Mouse (Mus musculus) adrenal gland, adult (tissue): ENCODE data around the gene Pld3.
A peak's percentile ranks its signal among the peaks of the same experiment; 100 is the strongest.

Experiments
- DNase-seq, 2 experiments: peaks; one replicate each; pipeline ENCODE4 v3.0.0; 2022 to 2023; ENCODE audit warnings: low spot score in 1 of 2; ENCODE audit not compliant: inconsistent age in 2 of 2

Pld3 gene

DNA sequence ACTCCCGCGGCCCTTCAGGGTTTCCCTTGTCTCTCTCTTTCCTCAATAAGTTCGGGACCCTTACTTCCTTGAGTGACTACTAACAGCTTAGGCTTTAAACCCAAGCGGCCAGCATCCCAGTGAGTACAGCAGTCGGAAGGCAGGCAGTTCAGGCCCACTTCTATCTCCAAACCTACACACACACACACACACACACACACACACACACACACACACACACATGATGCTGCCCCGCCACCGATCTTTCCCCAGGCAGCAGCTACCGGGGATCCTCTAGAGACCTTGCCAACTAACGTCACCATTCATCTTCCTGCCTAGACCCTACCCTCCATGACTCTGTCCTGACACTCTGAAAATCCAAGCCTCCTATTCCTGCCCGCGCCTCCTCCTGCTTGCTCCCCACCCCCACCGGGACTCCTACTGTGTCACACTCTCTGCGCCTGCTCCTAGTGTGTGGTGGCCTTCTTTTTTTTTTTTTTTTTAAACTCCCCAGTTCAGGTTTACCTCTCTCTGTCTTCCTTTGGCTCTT is 65.2 kb downstream of the Pld3 start:
- DNase-seq: peak; percentile 86 to 92

DNA sequence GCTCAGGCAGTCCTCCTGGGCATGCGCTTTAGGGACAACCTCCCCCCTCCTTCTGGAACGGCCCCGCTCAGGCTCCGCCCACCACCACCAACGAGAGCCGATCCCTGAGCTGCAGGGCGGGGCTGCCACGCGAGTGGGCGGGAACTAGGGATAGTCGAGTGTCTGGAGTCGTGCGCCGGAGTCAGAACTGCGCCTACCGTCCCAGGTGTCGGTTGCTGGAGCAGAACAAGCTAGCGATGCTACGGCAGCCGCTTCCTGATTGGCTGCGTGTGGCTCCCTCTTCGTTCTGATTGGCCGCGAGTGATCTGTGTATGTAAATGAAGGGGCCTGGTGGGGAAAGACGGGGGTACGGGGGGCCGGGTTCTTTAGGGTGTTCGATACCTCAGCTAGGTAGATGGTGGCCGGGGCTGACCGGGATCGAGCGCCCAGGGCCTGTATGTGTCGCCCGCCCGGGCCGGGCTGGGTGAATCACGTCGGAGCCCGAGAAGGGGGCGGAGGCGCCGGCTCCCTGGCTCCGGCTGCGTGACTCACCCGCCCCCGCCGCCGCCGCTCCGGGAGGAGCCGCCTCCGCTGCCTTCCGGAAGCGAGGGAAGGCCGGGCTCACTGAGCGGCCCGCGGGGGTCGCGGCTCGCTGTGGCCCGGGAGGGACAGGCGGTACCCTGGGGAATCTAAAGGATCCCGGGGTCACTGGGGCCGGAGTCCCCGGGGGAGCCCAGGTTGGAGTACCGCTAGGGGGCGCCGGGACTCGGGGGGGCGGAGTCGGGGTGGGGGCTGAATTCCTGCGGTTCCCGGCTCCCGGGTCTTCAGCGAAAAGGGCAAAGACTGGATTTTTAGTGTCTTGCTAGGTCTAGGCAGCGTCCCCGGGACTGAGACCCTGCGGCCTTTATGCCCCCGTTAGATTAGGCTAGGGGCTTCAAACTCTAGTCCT is 66.0 kb downstream of the Pld3 start, which contains the start of gene Sertad1:
Sertad1 (plus strand) TSS at position 141 of the 928 bp plus-strand sequence.
- peak; percentile 100 for DNase-seq

DNA sequence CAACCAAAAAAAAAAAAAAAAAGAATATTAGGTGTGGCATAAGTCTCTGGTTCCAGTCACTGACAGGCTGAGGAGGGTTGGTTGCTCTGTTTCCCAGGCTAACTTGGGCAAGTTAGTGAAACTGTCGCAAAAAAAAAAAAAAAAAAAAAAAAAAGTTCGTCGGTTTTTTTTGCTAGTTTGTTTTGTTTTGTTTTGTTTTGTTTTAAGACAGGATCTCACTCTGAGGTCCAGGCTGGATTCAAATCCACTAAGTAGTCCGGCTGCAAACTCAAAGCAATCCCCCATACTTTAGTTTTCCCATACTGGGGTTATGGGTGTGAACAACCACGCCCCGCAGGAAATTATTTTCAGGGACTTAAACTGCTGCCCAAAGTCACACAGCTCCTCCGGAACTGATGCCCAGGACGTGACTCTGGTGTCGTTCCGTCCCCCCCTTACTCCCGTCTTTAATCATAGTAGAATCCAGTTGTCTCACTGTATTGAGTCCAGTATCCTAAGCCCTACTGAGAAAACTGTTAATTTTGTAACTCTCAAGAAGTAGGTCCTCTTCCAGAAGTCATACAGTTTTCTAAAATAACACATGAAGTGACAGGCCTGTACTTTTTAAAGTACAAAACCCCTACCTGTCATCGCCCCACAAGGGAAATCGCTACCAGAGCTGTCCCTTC is 66.8 kb downstream of the Pld3 start:
- peak in 1 of 2 experiments; percentile 65 for DNase-seq

GRCm38 (mm10) chr7:27483860-27484259 is 69.2 kb downstream of the Pld3 start:
- DNase-seq: peak in 1 of 2 experiments; percentile 34
